Mouse (Mus musculus): ENCODE data around the gene Galnt5. TPM values are rescaled to one million over a fixed set of nuclear protein-coding genes. Genes with fewer than 3 reads are reported as not detected.
A peak's percentile ranks its signal among the peaks of the same experiment; 100 is the strongest.

Gene Galnt5
- polyA plus RNA-seq, 1 experiment from 2014 or later = 2.1 TPM

DNA sequence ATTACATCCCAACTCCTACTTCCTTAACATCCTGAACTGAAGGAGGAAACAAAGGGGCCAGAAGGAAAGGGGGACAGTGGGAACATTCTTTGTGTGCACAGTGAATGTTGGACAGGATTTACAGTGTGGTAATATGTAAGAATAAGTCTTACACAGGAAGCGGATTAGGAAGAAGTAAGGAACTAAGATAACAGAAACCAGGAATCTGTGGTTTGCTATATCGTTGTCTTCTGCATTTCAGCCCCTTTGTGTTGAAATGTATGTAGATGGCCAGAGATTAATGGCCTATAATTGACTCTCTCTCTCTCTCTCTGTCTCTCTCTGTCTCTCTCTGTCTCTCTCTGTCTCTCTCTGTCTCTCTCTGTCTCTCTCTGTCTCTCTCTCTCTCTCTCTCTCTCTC, 39.2 kb downstream of the Galnt5 start:
- no peak overlapping the region for H3K4me3 ChIP-seq (ENCODE audit: low read depth, low read length)
- 65% methylated on average over 2 of the region's 2 CpGs for WGBS
- no peaks in the 10 kb centered on the region for H3K27me3 ChIP-seq (ENCODE audit: control insufficient read depth, insufficient read depth, low read length)
- H3K9ac ChIP-seq (ENCODE audit: low read length) = no peak overlapping the region
- DNase-seq (ENCODE audit: low spot score) = no peak
- H3K27ac ChIP-seq (replicated peaks) = no peak overlapping the region
- no peaks in the 10 kb centered on the region for H3K9me3 ChIP-seq (ENCODE audit: control insufficient read depth, low read length)
- no peaks in the 10 kb centered on the region for H3K36me3 ChIP-seq (ENCODE audit: control insufficient read depth, insufficient read depth, low read length)
- TF ChIP-seq EP300 (optimal IDR thresholded peaks at IDR 0.05) = no peak
- no peak for TF ChIP-seq CTCF (IDR thresholded peaks at IDR 0.05; ENCODE audit: low read depth)
- H3K4me2 ChIP-seq (replicated peaks; ENCODE audit: low read depth) = no peak overlapping the region
- H3K4me1 ChIP-seq (replicated peaks; ENCODE audit: control insufficient read depth, insufficient read depth) = no peaks in the 10 kb centered on the region
- no peak for ATAC-seq (ENCODE audit: low FRiP score, low TSS enrichment)

DNA sequence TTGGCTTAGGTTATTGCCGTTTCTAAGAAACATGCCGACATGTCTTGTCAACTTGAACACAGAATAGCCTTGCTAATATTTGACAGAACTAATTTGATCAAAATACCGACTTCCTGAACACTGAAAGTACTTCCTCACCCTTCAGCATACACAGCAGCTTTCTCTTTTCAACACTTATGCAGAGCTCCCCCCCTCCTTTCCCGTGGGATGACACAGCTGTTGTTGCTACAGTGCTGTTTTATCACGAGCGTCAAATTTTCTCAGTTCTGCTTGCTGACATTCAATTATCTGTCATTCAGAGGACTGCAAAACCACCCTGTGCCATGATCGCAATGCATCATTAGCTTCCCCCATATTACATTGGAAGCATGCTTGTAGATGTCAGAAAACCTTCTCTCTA, 44.2 kb downstream of the Galnt5 start:
- ATAC-seq (ENCODE audit: low FRiP score, low TSS enrichment) (no peak), DNase-seq (ENCODE audit: low spot score) (no peak)
- Histone ChIP-seq H3K27ac (replicated peaks) (no peak overlapping the region), H3K9me3 (ENCODE audit: control insufficient read depth, low read length) (no peaks in the 10 kb centered on the region), H3K9ac (ENCODE audit: low read length) (no peak overlapping the region), H3K4me3 (ENCODE audit: low read depth, low read length) (no peak overlapping the region), H3K27me3 (ENCODE audit: control insufficient read depth, insufficient read depth, low read length) (no peaks in the 10 kb centered on the region), H3K36me3 (ENCODE audit: control insufficient read depth, insufficient read depth, low read length) (no peaks in the 10 kb centered on the region), H3K4me1 (replicated peaks; ENCODE audit: control insufficient read depth, insufficient read depth) (no peaks in the 10 kb centered on the region), H3K4me2 (replicated peaks; ENCODE audit: low read depth) (no peak overlapping the region)
- TF ChIP-seq CTCF (IDR thresholded peaks at IDR 0.05; ENCODE audit: low read depth) = no peak
- no peak for TF ChIP-seq EP300 (optimal IDR thresholded peaks at IDR 0.05)
- WGBS = 55% methylated on average over 7 of the region's 7 CpGs

DNA sequence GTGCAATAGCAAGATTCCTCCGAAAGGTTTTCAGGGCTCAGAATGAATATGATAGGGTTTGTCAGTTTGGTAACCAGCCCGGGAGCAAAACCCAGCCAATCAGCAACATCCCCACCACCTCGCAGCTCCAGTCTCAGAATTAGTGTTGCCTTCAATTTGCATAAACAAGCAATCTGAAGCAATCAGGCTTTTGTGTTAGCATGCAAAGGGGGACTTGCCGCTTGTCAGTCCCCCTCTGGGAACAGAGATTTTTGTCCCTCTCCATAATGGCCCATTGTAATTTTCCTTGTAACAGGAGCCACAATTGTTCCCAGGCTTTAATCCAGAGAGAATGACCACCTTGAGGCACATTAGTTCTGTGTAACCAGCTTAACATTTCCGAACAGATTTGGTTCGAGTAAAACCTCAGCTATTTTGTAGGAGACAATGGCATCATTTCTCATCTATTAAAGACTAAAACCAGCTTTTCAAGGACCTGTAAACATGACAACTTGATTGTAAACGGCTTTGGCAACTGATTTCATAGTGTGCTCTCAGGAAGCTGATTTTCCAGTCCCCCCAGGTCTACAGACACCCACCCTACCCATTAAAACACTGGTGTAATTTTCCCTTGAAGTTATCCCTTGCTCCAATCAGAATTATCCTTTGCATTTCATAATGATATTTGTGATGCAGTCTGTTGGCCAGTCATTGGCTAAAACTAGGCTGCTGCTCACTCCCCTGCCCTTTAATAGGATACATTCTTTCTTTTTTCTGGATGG, 55.3 kb downstream of the Galnt5 start, which contains the start of gene Ermn:
TSS of gene Ermn (minus strand) at position 44 of the 761 bp plus-strand sequence.
- no peaks in the 10 kb centered on the region for H3K36me3 ChIP-seq (ENCODE audit: control insufficient read depth, insufficient read depth, low read length)
- H3K27ac ChIP-seq (replicated peaks) = no peak within 1 kb of the TSS
- WGBS = 50% methylated on average over 7 of the region's 7 CpGs
- no peak within 1 kb of the TSS for H3K4me3 ChIP-seq (ENCODE audit: low read depth, low read length)
- no peaks in the 10 kb centered on the region for H3K27me3 ChIP-seq (ENCODE audit: control insufficient read depth, insufficient read depth, low read length)
- no peak within 1 kb of the TSS for H3K4me2 ChIP-seq (replicated peaks; ENCODE audit: low read depth)
- DNase-seq (ENCODE audit: low spot score) (no peak), ATAC-seq (ENCODE audit: low FRiP score, low TSS enrichment) (no peak)
- no peaks in the 10 kb centered on the region for H3K4me1 ChIP-seq (replicated peaks; ENCODE audit: control insufficient read depth, insufficient read depth)
- TF ChIP-seq CTCF (IDR thresholded peaks at IDR 0.05; ENCODE audit: low read depth) (no peak), EP300 (optimal IDR thresholded peaks at IDR 0.05) (no peak)
- H3K9ac ChIP-seq (ENCODE audit: low read length) = no peak within 1 kb of the TSS
- no peaks in the 10 kb centered on the region for H3K9me3 ChIP-seq (ENCODE audit: control insufficient read depth, low read length)

DNA sequence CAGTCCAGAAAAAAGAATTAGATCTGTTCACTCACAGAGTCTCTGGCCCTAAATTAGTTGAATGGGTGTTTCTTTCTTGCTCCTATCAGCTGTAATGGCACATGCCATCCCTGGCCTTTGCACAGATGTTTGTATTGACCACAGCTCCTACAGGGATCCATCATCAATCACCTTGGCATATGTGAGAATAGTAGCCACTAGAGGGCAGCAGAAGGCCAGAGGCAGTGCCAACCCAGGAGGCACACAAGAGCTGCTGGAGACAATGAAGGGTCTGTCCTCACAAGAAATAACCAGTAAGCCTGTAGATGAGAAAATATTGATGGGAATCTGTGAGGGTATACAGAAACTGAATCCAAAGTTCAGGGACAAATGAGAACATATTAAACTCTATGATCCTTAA, 57.7 kb downstream of the Galnt5 start:
- Histone ChIP-seq H3K27ac (replicated peaks) (no peak overlapping the region), H3K36me3 (ENCODE audit: control insufficient read depth, insufficient read depth, low read length) (no peaks in the 10 kb centered on the region), H3K9ac (ENCODE audit: low read length) (no peak overlapping the region), H3K4me1 (replicated peaks; ENCODE audit: control insufficient read depth, insufficient read depth) (no peaks in the 10 kb centered on the region), H3K9me3 (ENCODE audit: control insufficient read depth, low read length) (no peaks in the 10 kb centered on the region), H3K4me3 (ENCODE audit: low read depth, low read length) (no peak overlapping the region), H3K27me3 (ENCODE audit: control insufficient read depth, insufficient read depth, low read length) (no peaks in the 10 kb centered on the region), H3K4me2 (replicated peaks; ENCODE audit: low read depth) (no peak overlapping the region)
- DNase-seq (ENCODE audit: low spot score) (peak; percentile 50), ATAC-seq (ENCODE audit: low FRiP score, low TSS enrichment) (no peak)
- TF ChIP-seq CTCF (IDR thresholded peaks at IDR 0.05; ENCODE audit: low read depth) (peak; percentile 92), EP300 (optimal IDR thresholded peaks at IDR 0.05) (no peak)

DNA sequence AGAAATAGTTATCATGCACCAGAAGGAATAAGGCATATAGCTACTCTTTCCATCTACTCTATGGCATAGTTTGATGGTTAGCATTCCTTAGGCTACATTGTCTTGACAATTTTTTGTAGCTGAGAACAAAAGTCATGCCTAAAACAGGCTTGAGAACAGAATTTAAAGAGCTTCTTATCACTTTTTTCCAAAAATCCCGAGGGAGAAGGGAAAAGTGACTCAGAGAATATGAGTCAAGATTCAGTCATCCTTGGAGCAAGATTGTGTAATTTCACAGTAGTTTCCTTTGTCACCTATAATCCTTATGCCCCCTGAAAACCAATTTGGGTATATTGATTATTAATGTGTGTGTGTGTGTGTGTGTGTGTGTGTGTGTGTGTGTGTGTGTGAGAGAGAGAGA, 82.2 kb downstream of the Galnt5 start:
- TF ChIP-seq CTCF (IDR thresholded peaks at IDR 0.05; ENCODE audit: low read depth) = no peak
- no peak for TF ChIP-seq EP300 (optimal IDR thresholded peaks at IDR 0.05)
- DNase-seq (ENCODE audit: low spot score) = no peak
- no peak overlapping the region for H3K27ac ChIP-seq (replicated peaks)
- no peak overlapping the region for H3K4me2 ChIP-seq (replicated peaks; ENCODE audit: low read depth)
- H3K9me3 ChIP-seq (ENCODE audit: control insufficient read depth, low read length) = no peaks in the 10 kb centered on the region
- H3K4me1 ChIP-seq (replicated peaks; ENCODE audit: control insufficient read depth, insufficient read depth) = no peaks in the 10 kb centered on the region
- H3K9ac ChIP-seq (ENCODE audit: low read length) = no peak overlapping the region
- no peaks in the 10 kb centered on the region for H3K36me3 ChIP-seq (ENCODE audit: control insufficient read depth, insufficient read depth, low read length)
- H3K27me3 ChIP-seq (ENCODE audit: control insufficient read depth, insufficient read depth, low read length) = no peaks in the 10 kb centered on the region
- ATAC-seq (ENCODE audit: low FRiP score, low TSS enrichment) = no peak
- 37% methylated on average over 1 of the region's 1 CpGs for WGBS
- H3K4me3 ChIP-seq (ENCODE audit: low read depth, low read length) = no peak overlapping the region

DNA sequence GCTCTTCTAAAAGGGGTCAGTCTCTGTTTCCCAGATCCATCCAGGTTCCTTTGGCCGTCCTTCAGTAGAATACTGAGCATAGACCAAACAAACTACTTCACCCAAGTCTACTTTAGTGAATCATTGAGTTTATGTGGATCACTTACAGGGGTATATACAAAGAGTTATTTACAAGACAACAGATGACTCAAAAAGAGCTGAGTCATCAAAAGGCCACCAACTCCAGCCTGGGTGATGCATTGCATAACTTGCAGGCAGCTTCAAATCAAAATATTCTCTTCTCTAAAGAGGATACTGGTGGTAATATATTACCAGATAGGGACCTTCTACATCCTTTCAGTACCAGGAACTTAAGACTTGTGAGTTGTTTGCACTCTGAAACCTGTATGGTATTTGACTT, 88.7 kb downstream of the Galnt5 start:
- TF ChIP-seq EP300 (optimal IDR thresholded peaks at IDR 0.05) (no peak), CTCF (IDR thresholded peaks at IDR 0.05; ENCODE audit: low read depth) (no peak)
- no peak for ATAC-seq (ENCODE audit: low FRiP score, low TSS enrichment)
- Histone ChIP-seq H3K36me3 (ENCODE audit: control insufficient read depth, insufficient read depth, low read length) (no peaks in the 10 kb centered on the region), H3K4me1 (replicated peaks; ENCODE audit: control insufficient read depth, insufficient read depth) (no peaks in the 10 kb centered on the region), H3K9me3 (ENCODE audit: control insufficient read depth, low read length) (no peaks in the 10 kb centered on the region), H3K9ac (ENCODE audit: low read length) (no peak overlapping the region), H3K4me2 (replicated peaks; ENCODE audit: low read depth) (no peak overlapping the region), H3K27ac (replicated peaks) (no peak overlapping the region), H3K27me3 (ENCODE audit: control insufficient read depth, insufficient read depth, low read length) (no peaks in the 10 kb centered on the region), H3K4me3 (ENCODE audit: low read depth, low read length) (no peak overlapping the region)
- WGBS = 88% methylated on average over 1 of the region's 1 CpGs
- no peak for DNase-seq (ENCODE audit: low spot score)

Measured in stomach, postnatal 0 days (tissue).